Mouse (Mus musculus): ENCODE data around the gene Ppard. TPM values are rescaled to one million over a fixed set of nuclear protein-coding genes. Genes with fewer than 3 reads are reported as not detected.

The Ppard gene
- polyA plus RNA-seq, 1 experiment from 2014 or later, result 2.8 TPM

GRCm38 (mm10) chr17:28331241-28332112 is 99.0 kb downstream of the Ppard start:
- peak; percentile 49 for DNase-seq
- Histone ChIP-seq H3K4me3 (ENCODE audit: low read depth, low read length) (no peak overlapping the region), H3K9me3 (ENCODE audit: low read depth, low read length) (no peaks in the 10 kb centered on the region), H3K36me3 (ENCODE audit: insufficient read depth) (peaks cover 80% of the 10 kb centered on the region), H3K9ac (no peak overlapping the region), H3K4me1 (ENCODE audit: insufficient read depth) (peaks cover 12% of the 10 kb centered on the region), H3K27ac (ENCODE audit: low read depth) (no peak overlapping the region), H3K27me3 (ENCODE audit: insufficient read depth, low read length) (no peaks in the 10 kb centered on the region), H3K4me2 (peak overlapping the region; percentile 8; the same call in 1 of the 2 replicates)
- WGBS, result 29% methylated on average over 5 of the region's 7 CpGs
- no peak for TF ChIP-seq CTCF (IDR thresholded peaks at IDR 0.05; ENCODE audit: low read depth)
- no peak for ATAC-seq (ENCODE audit: insufficient read depth)

GRCm38 (mm10) chr17:28332113-28332914 is 99.8 kb downstream of the Ppard start:
- Histone ChIP-seq H3K27ac (ENCODE audit: low read depth) (peak overlapping the region; percentile 20; the same call in 1 of the 2 replicates), H3K36me3 (ENCODE audit: insufficient read depth) (peaks cover 78% of the 10 kb centered on the region), H3K4me2 (no peak overlapping the region), H3K27me3 (ENCODE audit: insufficient read depth, low read length) (no peaks in the 10 kb centered on the region), H3K4me3 (ENCODE audit: low read depth, low read length) (no peak overlapping the region), H3K9me3 (ENCODE audit: low read depth, low read length) (no peaks in the 10 kb centered on the region), H3K9ac (no peak overlapping the region; the same call in 1 of the 2 replicates), H3K4me1 (ENCODE audit: insufficient read depth) (peaks cover 12% of the 10 kb centered on the region)
- WGBS, result 39% methylated on average over 13 of the region's 13 CpGs
- TF ChIP-seq CTCF (IDR thresholded peaks at IDR 0.05; ENCODE audit: low read depth), result peak; percentile 48; the same call in 1 of the 2 replicates
- peak; percentile 41 for DNase-seq
- no peak for ATAC-seq (ENCODE audit: insufficient read depth)

GRCm38 (mm10) chr17:28332915-28333546 is 100.5 kb downstream of the Ppard start:
- no peak overlapping the region for H3K4me3 ChIP-seq (ENCODE audit: low read depth, low read length)
- no peak overlapping the region for H3K4me2 ChIP-seq
- DNase-seq (peak; percentile 56), ATAC-seq (ENCODE audit: insufficient read depth) (no peak)
- H3K9me3 ChIP-seq (ENCODE audit: low read depth, low read length), result no peaks in the 10 kb centered on the region
- H3K9ac ChIP-seq, result no peak overlapping the region
- no peak for TF ChIP-seq CTCF (IDR thresholded peaks at IDR 0.05; ENCODE audit: low read depth)
- no peaks in the 10 kb centered on the region for H3K27me3 ChIP-seq (ENCODE audit: insufficient read depth, low read length)
- H3K36me3 ChIP-seq (ENCODE audit: insufficient read depth), result peaks cover 85% of the 10 kb centered on the region
- H3K4me1 ChIP-seq (ENCODE audit: insufficient read depth), result peaks cover 6% of the 10 kb centered on the region; the same call in 1 of the 2 replicates
- WGBS, result 45% methylated on average over 31 of the region's 31 CpGs
- peak overlapping the region; percentile 20; the same call in 1 of the 2 replicates for H3K27ac ChIP-seq (ENCODE audit: low read depth)

GRCm38 (mm10) chr17:28335267-28335666 is 102.8 kb downstream of the Ppard start:
- 70% methylated on average over 10 of the region's 10 CpGs for whole genome bisulfite sequencing
- Histone ChIP-seq H3K4me2 (no peak overlapping the region), H3K27me3 (ENCODE audit: insufficient read depth, low read length) (no peaks in the 10 kb centered on the region), H3K4me1 (ENCODE audit: insufficient read depth) (peaks cover 6% of the 10 kb centered on the region; the same call in 1 of the 2 replicates), H3K4me3 (ENCODE audit: low read depth, low read length) (no peak overlapping the region), H3K27ac (ENCODE audit: low read depth) (no peak overlapping the region), H3K9me3 (ENCODE audit: low read depth, low read length) (no peaks in the 10 kb centered on the region), H3K36me3 (ENCODE audit: insufficient read depth) (peaks cover 90% of the 10 kb centered on the region), H3K9ac (no peak overlapping the region)
- DNase-seq, result no peak
- ATAC-seq (ENCODE audit: insufficient read depth), result no peak
- no peak for TF ChIP-seq CTCF (IDR thresholded peaks at IDR 0.05; ENCODE audit: low read depth)

GRCm38 (mm10) chr17:28337547-28337946 is 105.0 kb downstream of the Ppard start:
- no peak for DNase-seq
- Histone ChIP-seq H3K9ac (no peak overlapping the region), H3K27ac (ENCODE audit: low read depth) (no peak overlapping the region), H3K4me1 (ENCODE audit: insufficient read depth) (peaks cover 18% of the 10 kb centered on the region), H3K4me2 (no peak overlapping the region), H3K27me3 (ENCODE audit: insufficient read depth, low read length) (no peaks in the 10 kb centered on the region), H3K36me3 (ENCODE audit: insufficient read depth) (peaks cover 72% of the 10 kb centered on the region), H3K9me3 (ENCODE audit: low read depth, low read length) (no peaks in the 10 kb centered on the region), H3K4me3 (ENCODE audit: low read depth, low read length) (no peak overlapping the region)
- ATAC-seq (ENCODE audit: insufficient read depth), result no peak
- TF ChIP-seq CTCF (IDR thresholded peaks at IDR 0.05; ENCODE audit: low read depth), result no peak
- 91% methylated on average over 7 of the region's 7 CpGs for WGBS

GRCm38 (mm10) chr17:28340578-28340977 is 108.1 kb downstream of the Ppard start:
- peaks cover 33% of the 10 kb centered on the region for H3K4me1 ChIP-seq (ENCODE audit: insufficient read depth)
- peak; percentile 49 for DNase-seq
- peak overlapping the region; percentile 87 for H3K27ac ChIP-seq (ENCODE audit: low read depth)
- peak overlapping the region; percentile 47; the same call in 1 of the 2 replicates for H3K9ac ChIP-seq
- WGBS, result 53% methylated on average over 7 of the region's 7 CpGs
- no peak for TF ChIP-seq CTCF (IDR thresholded peaks at IDR 0.05; ENCODE audit: low read depth)
- 0 out of 2 replicates have a peak overlapping the region, but pooled peaks have one; percentile 7 for H3K4me3 ChIP-seq (ENCODE audit: low read depth, low read length)
- ATAC-seq (ENCODE audit: insufficient read depth), result peak; percentile 30
- H3K4me2 ChIP-seq, result peak overlapping the region; percentile 57
- H3K36me3 ChIP-seq (ENCODE audit: insufficient read depth), result peaks cover 42% of the 10 kb centered on the region
- H3K9me3 ChIP-seq (ENCODE audit: low read depth, low read length), result no peaks in the 10 kb centered on the region
- H3K27me3 ChIP-seq (ENCODE audit: insufficient read depth, low read length), result no peaks in the 10 kb centered on the region

Data from lung, embryonic 14.5 days (tissue).